Mouse (Mus musculus) liver, adult 2 months (tissue): ENCODE measurements around the gene Fbxl13.

ENCODE experiments used
- CTCF ChIP-seq: fragments of 200-500 bp; IDR thresholded peaks from 2 replicates; pipeline ENCODE4 v1.5.1; 2011; ENCODE audit warnings: low read depth, low read length, control low read depth
- POLR2A ChIP-seq: fragments of 200-500 bp; IDR thresholded peaks from 2 replicates; pipeline ENCODE4 v1.6.1; 2011; ENCODE audit warnings: low read length, control low read depth; ENCODE audit not compliant: insufficient read depth; ENCODE audit errors: extremely low read depth

DNA sequence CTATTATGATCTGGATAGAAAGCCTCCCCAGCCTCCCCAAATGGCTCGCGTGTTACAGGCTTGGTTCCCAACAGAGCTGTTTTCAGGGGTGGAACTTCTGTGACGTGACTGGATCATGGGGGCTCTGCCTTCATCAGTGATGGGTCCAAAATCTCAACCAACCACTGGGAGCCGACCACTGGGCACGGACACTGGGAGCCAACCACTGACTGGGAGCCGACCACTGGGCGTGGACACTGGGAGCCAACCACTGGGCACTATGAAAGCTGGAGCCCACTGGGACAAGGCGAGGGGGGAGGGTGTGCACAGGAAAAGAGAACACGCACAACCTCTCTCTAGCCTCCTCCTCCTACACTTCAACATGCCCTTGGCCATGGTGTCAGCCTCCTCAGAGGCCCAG, 38.4 kb upstream of the Fbxl13 start:
- TF ChIP-seq CTCF (no peak), POLR2A (no peak)
